In the genomic region with DNA sequence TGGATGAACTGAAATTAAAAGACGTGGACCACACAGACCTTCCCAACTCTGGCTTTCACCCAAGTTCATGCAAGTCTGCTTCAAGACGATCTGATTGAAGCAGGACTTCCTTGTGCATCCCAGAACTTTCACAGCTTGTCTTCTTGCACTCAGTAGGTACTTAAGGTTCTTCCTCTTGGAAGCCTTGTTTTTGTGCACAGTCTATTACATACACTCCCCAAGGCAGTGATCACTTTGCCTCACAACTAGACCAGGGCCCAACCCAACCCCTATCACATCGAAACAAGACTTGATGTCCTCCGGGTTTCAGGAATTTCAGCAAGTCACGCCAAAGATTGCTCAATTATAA, we compare ENCODE assay signal across 8 mouse cellular contexts. TPM values are rescaled to one million over a fixed set of nuclear protein-coding genes. Genes with fewer than 3 reads are reported as not detected.
A peak's percentile ranks its signal among the peaks of the same experiment; 100 is the strongest.
DNase-seq lines count a peak whose midpoint lies in the region; ATAC-seq and TF ChIP-seq lines count a peak whose summit lies in the region.

No protein-coding gene starts in this region.

- H3K79me2 ChIP-seq in heart, adult 2 months (replicated peaks; ENCODE audit: control insufficient read depth, insufficient read depth, low read length), result peaks cover 8% of the 10 kb centered on the region

- TF ChIP-seq CTCF in heart, adult 2 months (IDR thresholded peaks at IDR 0.05), result no peak
- TF ChIP-seq CTCF in thymus, adult 2 months (IDR thresholded peaks at IDR 0.05; ENCODE audit: borderline replicate concordance, control insufficient read depth, extremely low read depth, insufficient read depth, low read length, poor library complexity), result no peak

- H3K27me3 ChIP-seq in heart, adult 2 months (ENCODE audit: control insufficient read depth, insufficient read depth, low read length), result no peaks in the 10 kb centered on the region
- no peaks in the 10 kb centered on the region for H3K27me3 ChIP-seq in thymus, adult 2 months (ENCODE audit: control insufficient read depth, insufficient read depth, low read length)
- no peaks in the 10 kb centered on the region for H3K27me3 ChIP-seq in liver, embryonic 15.5 days

- 44% methylated on average over 5 of the region's 5 CpGs for WGBS in heart, adult 2 months
- WGBS in thymus, adult 2 months, result 47% methylated on average over 5 of the region's 5 CpGs
- WGBS in liver, embryonic 15.5 days (ENCODE audit: insufficient replicate concordance), result 41% methylated on average over 5 of the region's 5 CpGs

- intact Hi-C loops in heart, adult 2 months (cut with DNase I), result loop anchor here (1.0 to 10.0 kb wide), 4 partner anchors 32 to 185 kb away; a partner anchor contains a TSS

- TF ChIP-seq EP300 in heart, adult 2 months (IDR thresholded peaks at IDR 0.05; ENCODE audit: insufficient read depth, low read depth, low read length), result no peak

- DNase-seq in heart, adult 2 months, result no peak
- no peak for DNase-seq in heart, postnatal 4 days
- DNase-seq in thymus, adult 2 months, result no peak
- DNase-seq in thymus, postnatal 25 days, result no peak
- no peak for DNase-seq in urinary bladder, postnatal 36 days (ENCODE audit: low spot score in 2 of 2)
- no peak for DNase-seq in adrenal gland, adult 8-10 months
- no peak for DNase-seq in MN1 (ENCODE audit: low spot score)

- H3K9me3 ChIP-seq in liver, embryonic 15.5 days (replicated peaks), result no peaks in the 10 kb centered on the region

- H3K9ac ChIP-seq in heart, adult 2 months (ENCODE audit: low read depth, low read length), result peak overlapping the region; percentile 13; the same call in 1 of the 2 replicates
- peak overlapping the region; percentile 33; the same call in 1 of the 2 replicates for H3K9ac ChIP-seq in liver, embryonic 15.5 days

- peak overlapping the region; percentile 47 for H3K27ac ChIP-seq in heart, adult 2 months
- no peak overlapping the region for H3K27ac ChIP-seq in thymus, adult 2 months (ENCODE audit: control insufficient read depth, insufficient read depth, low read length)
- peak overlapping the region; percentile 39; the same call in 1 of the 2 replicates for H3K27ac ChIP-seq in liver, embryonic 15.5 days (replicated peaks)

- peaks cover 11% of the 10 kb centered on the region; the same call in 1 of the 2 replicates for H3K36me3 ChIP-seq in heart, adult 2 months (ENCODE audit: control insufficient read depth, insufficient read depth, low read length)
- H3K36me3 ChIP-seq in thymus, adult 2 months (ENCODE audit: control insufficient read depth, insufficient read depth, low read length), result no peaks in the 10 kb centered on the region
- peaks cover 16% of the 10 kb centered on the region for H3K36me3 ChIP-seq in liver, embryonic 15.5 days (replicated peaks)

- H3K4me1 ChIP-seq in heart, adult 2 months (ENCODE audit: control insufficient read depth, insufficient read depth, low read length), result peaks cover 6% of the 10 kb centered on the region
- peaks cover 8% of the 10 kb centered on the region for H3K4me1 ChIP-seq in thymus, adult 2 months (replicated peaks; ENCODE audit: control insufficient read depth, insufficient read depth, low read length)
- H3K4me1 ChIP-seq in liver, embryonic 15.5 days (replicated peaks), result peaks cover 22% of the 10 kb centered on the region

- H3K4me2 ChIP-seq in liver, embryonic 15.5 days, result peak overlapping the region; percentile 75

- peak; percentile 2; the same call in 1 of the 2 replicates for ATAC-seq in liver, embryonic 15.5 days (ENCODE audit: insufficient read depth)

- no peak for TF ChIP-seq POLR2A in heart, adult 2 months (IDR thresholded peaks at IDR 0.05; ENCODE audit: insufficient read depth, low read depth, low read length)
- TF ChIP-seq POLR2A in thymus, adult 2 months (IDR thresholded peaks at IDR 0.05; ENCODE audit: control insufficient read depth, extremely low read depth, insufficient read depth, low read length, poor library complexity), result no peak

- peak overlapping the region; percentile 76 for H3K4me3 ChIP-seq in heart, adult 2 months
- H3K4me3 ChIP-seq in thymus, adult 2 months (ENCODE audit: control insufficient read depth, insufficient read depth, low read length), result peak overlapping the region; percentile 23; the same call in 1 of the 2 replicates
- peak overlapping the region; percentile 86 for H3K4me3 ChIP-seq in liver, embryonic 15.5 days (replicated peaks)

RNA-seq across cellular contexts. Expression of a gene that starts 6.7 kb away (rescaled TPM):
- total RNA-seq in heart, adult 2 months (2021), result 10 to 100 TPM; 14.6 to 15.7 TPM
- 3.0 and 6.1 TPM in 2 replicates for polyA plus RNA-seq in heart, adult 2 months (2012; rRNA removed)
- 10 to 100 TPM; 16.2 to 17.3 TPM for total RNA-seq in heart, postnatal 4 days (2021)
- polyA plus RNA-seq in thymus, adult 2 months (2012; rRNA removed), result 3.8 and 4.1 TPM in 2 replicates
- 10.7 and 11.3 TPM in 2 replicates for polyA plus RNA-seq in liver, embryonic 15.5 days (2015; fragmentation: Nextera tagmentation; extraction: Ambion mirVana)
- total RNA-seq in adrenal gland, adult 8-10 months (2022), result 10 to 100 TPM; 22.4 to 28.2 (median 25.8) TPM

RNA-seq across cellular contexts. Expression of a gene that starts 32.6 kb away (rescaled TPM):
- total RNA-seq in heart, adult 2 months (2021), result 1 to 10 TPM; 2.5 to 2.7 TPM
- polyA plus RNA-seq in heart, adult 2 months (2012; rRNA removed), result 1.7 and 3.8 TPM in 2 replicates
- 1 to 10 TPM; 2.6 to 2.8 TPM for total RNA-seq in heart, postnatal 4 days (2021)
- polyA plus RNA-seq in thymus, adult 2 months (2012; rRNA removed), result 2.1 and 3.3 TPM in 2 replicates
- 2.0 and 2.2 TPM in 2 replicates for polyA plus RNA-seq in liver, embryonic 15.5 days (2015; fragmentation: Nextera tagmentation; extraction: Ambion mirVana)
- total RNA-seq in adrenal gland, adult 8-10 months (2022), result 1 to 10 TPM; 4.0 to 5.6 (median 4.7) TPM

RNA-seq across cellular contexts. Expression of a gene that starts 57.5 kb away (rescaled TPM):
- 1 to 10 TPM in 1 of 2 experiments, under 1 TPM in 1; 0.47 to 2.1 TPM for total RNA-seq in heart, adult 2 months (2021)
- 0.64 TPM in 1 of 2 replicates, not detected in the other for polyA plus RNA-seq in heart, adult 2 months (2012; rRNA removed)
- 1 to 10 TPM; 1.8 to 1.9 TPM for total RNA-seq in heart, postnatal 4 days (2021)
- 1.3 TPM in 1 of 2 replicates, not detected in the other for polyA plus RNA-seq in thymus, adult 2 months (2012; rRNA removed)
- 0.62 TPM in 1 of 2 replicates, not detected in the other for polyA plus RNA-seq in liver, embryonic 15.5 days (2015; fragmentation: Nextera tagmentation; extraction: Ambion mirVana)
- 1 to 10 TPM in 3 of 4 experiments, under 1 TPM in 1; 0.52 to 3.2 (median 2.6) TPM for total RNA-seq in adrenal gland, adult 8-10 months (2022)

Comparison
In these comparisons a context has a peak if more than half of its experiments do, and no peak if none do; other contexts are left out.
1. H3K4me3 ChIP-seq: peak in every context shown above with its lines; median percentile 86 in liver, embryonic 15.5 days; 76 in heart, adult 2 months; 23 in thymus, adult 2 months.